Mouse (Mus musculus): ENCODE results near the gene Acot5. TPM values are rescaled to one million over a fixed set of nuclear protein-coding genes. Genes with fewer than 3 reads are reported as not detected.
"Not testable (repeated sequence)": the region's sequence is repeated elsewhere in the genome, so short reads cannot be mapped to it uniquely, and the experiment has no call there.

Gene Acot5
- polyA plus RNA-seq, 1 experiment from 2014 or later, result not detected

- not testable (repeated sequence) for H3K36me3 ChIP-seq; H3K9me3 ChIP-seq; H3K27me3 ChIP-seq; H3K4me1 ChIP-seq; ATAC-seq (ENCODE audit: borderline replicate concordance, extremely low read depth, low FRiP score, low TSS enrichment); H3K27ac ChIP-seq
- Histone ChIP-seq H3K4me3 (peak within 1 kb of the TSS; percentile 48), H3K9ac (peak within 1 kb of the TSS; percentile 47), H3K4me2 (peak within 1 kb of the TSS; percentile 81)
- 3% methylated on average over 39 of the region's 39 CpGs for WGBS
These were observed 30.4 kb upstream of the Acot5 start, which contains the start of gene Gm49366 for GRCm38 (mm10) chr12:84038691-84039111. Gene Gm49366, plus strand, starts transcription at chr12:84038935.

GRCm38 (mm10) chr12:84042248-84042647 is 26.9 kb upstream of the Acot5 start:
- H3K9ac ChIP-seq, result no peak overlapping the region
- no peak overlapping the region for H3K4me2 ChIP-seq
- H3K4me1 ChIP-seq, result 0 out of 2 replicates have a peak, but pooled peaks cover 3% of the 10 kb centered on the region
- ATAC-seq (ENCODE audit: borderline replicate concordance, extremely low read depth, low FRiP score, low TSS enrichment), result no peak
- no peaks in the 10 kb centered on the region; the same call in 1 of the 2 replicates for H3K27me3 ChIP-seq
- H3K4me3 ChIP-seq, result no peak overlapping the region
- no peak overlapping the region for H3K27ac ChIP-seq
- no peaks in the 10 kb centered on the region for H3K36me3 ChIP-seq
- no peaks in the 10 kb centered on the region for H3K9me3 ChIP-seq
- 79% methylated on average over 5 of the region's 5 CpGs for WGBS

- ATAC-seq (ENCODE audit: borderline replicate concordance, extremely low read depth, low FRiP score, low TSS enrichment), result no peak
- Histone ChIP-seq H3K36me3 (no peaks in the 10 kb centered on the region), H3K27me3 (no peaks in the 10 kb centered on the region), H3K4me2 (no peak overlapping the region), H3K9me3 (no peaks in the 10 kb centered on the region), H3K9ac (no peak overlapping the region), H3K4me3 (no peak overlapping the region), H3K4me1 (no peaks in the 10 kb centered on the region), H3K27ac (no peak overlapping the region)
- 69% methylated on average over 2 of the region's 2 CpGs for WGBS
These were observed 25.1 kb upstream of the Acot5 start for GRCm38 (mm10) chr12:84044045-84044444.

GRCm38 (mm10) chr12:84046906-84047305 is 22.2 kb upstream of the Acot5 start:
- 88% methylated on average over 1 of the region's 1 CpGs for WGBS
- H3K36me3 ChIP-seq, result no peaks in the 10 kb centered on the region
- H3K27me3 ChIP-seq, result peaks cover 2% of the 10 kb centered on the region; the same call in 1 of the 2 replicates
- no peak overlapping the region for H3K9ac ChIP-seq
- H3K9me3 ChIP-seq, result no peaks in the 10 kb centered on the region
- no peaks in the 10 kb centered on the region for H3K4me1 ChIP-seq
- ATAC-seq (ENCODE audit: borderline replicate concordance, extremely low read depth, low FRiP score, low TSS enrichment), result no peak
- H3K27ac ChIP-seq, result no peak overlapping the region
- H3K4me2 ChIP-seq, result no peak overlapping the region
- no peak overlapping the region for H3K4me3 ChIP-seq

GRCm38 (mm10) chr12:84050744-84051143 is 18.4 kb upstream of the Acot5 start:
- not testable (repeated sequence) for H3K9me3 ChIP-seq; H3K4me2 ChIP-seq; H3K9ac ChIP-seq; ATAC-seq (ENCODE audit: borderline replicate concordance, extremely low read depth, low FRiP score, low TSS enrichment); H3K36me3 ChIP-seq; H3K4me1 ChIP-seq; H3K4me3 ChIP-seq; H3K27ac ChIP-seq
- WGBS, result 77% methylated on average over 5 of the region's 5 CpGs
- H3K27me3 ChIP-seq, result peaks cover 24% of the 10 kb centered on the region

- 77% methylated on average over 5 of the region's 5 CpGs for WGBS
- Histone ChIP-seq H3K4me2 (peak within 1 kb of the TSS; percentile 84), H3K36me3 (no peaks in the 10 kb centered on the region), H3K4me1 (peaks cover 7% of the 10 kb centered on the region), H3K9me3 (no peaks in the 10 kb centered on the region; the same call in 1 of the 2 replicates), H3K4me3 (peak within 1 kb of the TSS; percentile 45; the same call in 1 of the 2 replicates), H3K27ac (no peak within 1 kb of the TSS), H3K9ac (no peak within 1 kb of the TSS), H3K27me3 (peaks cover 24% of the 10 kb centered on the region)
- no peak for ATAC-seq (ENCODE audit: borderline replicate concordance, extremely low read depth, low FRiP score, low TSS enrichment)
These were observed 17.1 kb upstream of the Acot5 start, which contains the start of gene Acot3 for GRCm38 (mm10) chr12:84051937-84052474. Gene Acot3, plus strand, starts transcription at chr12:84052144.

- Histone ChIP-seq H3K9me3 (no peaks in the 10 kb centered on the region; the same call in 1 of the 2 replicates), H3K9ac (no peak overlapping the region), H3K27me3 (peaks cover 24% of the 10 kb centered on the region), H3K27ac (no peak overlapping the region), H3K4me1 (peaks cover 7% of the 10 kb centered on the region), H3K4me3 (no peak overlapping the region), H3K4me2 (no peak overlapping the region), H3K36me3 (no peaks in the 10 kb centered on the region)
- ATAC-seq (ENCODE audit: borderline replicate concordance, extremely low read depth, low FRiP score, low TSS enrichment), result no peak
- WGBS, result 83% methylated on average over 7 of the region's 7 CpGs
These were observed 16.5 kb upstream of the Acot5 start for GRCm38 (mm10) chr12:84052609-84053008.

GRCm38 (mm10) chr12:84053173-84053572 is 16.0 kb upstream of the Acot5 start:
- H3K4me2 ChIP-seq, result peak overlapping the region; percentile 84
- no peaks in the 10 kb centered on the region; the same call in 1 of the 2 replicates for H3K9me3 ChIP-seq
- peaks cover 7% of the 10 kb centered on the region for H3K4me1 ChIP-seq
- H3K36me3 ChIP-seq, result no peaks in the 10 kb centered on the region
- no peak for ATAC-seq (ENCODE audit: borderline replicate concordance, extremely low read depth, low FRiP score, low TSS enrichment)
- H3K9ac ChIP-seq, result peak overlapping the region; percentile 25; the same call in 1 of the 2 replicates
- WGBS, result 6% methylated on average over 16 of the region's 16 CpGs
- no peak overlapping the region for H3K27ac ChIP-seq
- peaks cover 24% of the 10 kb centered on the region for H3K27me3 ChIP-seq
- H3K4me3 ChIP-seq, result peak overlapping the region; percentile 45

- Histone ChIP-seq H3K4me2 (peak overlapping the region; percentile 84), H3K27ac (no peak overlapping the region), H3K4me1 (peaks cover 7% of the 10 kb centered on the region), H3K27me3 (peaks cover 24% of the 10 kb centered on the region), H3K9me3 (no peaks in the 10 kb centered on the region; the same call in 1 of the 2 replicates), H3K4me3 (peak overlapping the region; percentile 45), H3K36me3 (no peaks in the 10 kb centered on the region), H3K9ac (peak overlapping the region; percentile 25; the same call in 1 of the 2 replicates)
- 1% methylated on average over 40 of the region's 46 CpGs for WGBS
- no peak for ATAC-seq (ENCODE audit: borderline replicate concordance, extremely low read depth, low FRiP score, low TSS enrichment)
These were observed 15.3 kb upstream of the Acot5 start for GRCm38 (mm10) chr12:84053679-84054391.

GRCm38 (mm10) chr12:84060946-84061345 is 8.2 kb upstream of the Acot5 start:
- Histone ChIP-seq H3K9ac (no peak overlapping the region), H3K4me1 (no peaks in the 10 kb centered on the region), H3K36me3 (no peaks in the 10 kb centered on the region), H3K9me3 (no peaks in the 10 kb centered on the region), H3K4me3 (no peak overlapping the region), H3K27me3 (no peaks in the 10 kb centered on the region), H3K4me2 (no peak overlapping the region), H3K27ac (no peak overlapping the region)
- WGBS, result 31% methylated on average over 2 of the region's 2 CpGs
- no peak for ATAC-seq (ENCODE audit: borderline replicate concordance, extremely low read depth, low FRiP score, low TSS enrichment)

GRCm38 (mm10) chr12:84062336-84062735 is 6.8 kb upstream of the Acot5 start:
- Histone ChIP-seq H3K27me3 (0 out of 2 replicates have a peak, but pooled peaks cover 4% of the 10 kb centered on the region), H3K4me3 (no peak overlapping the region), H3K9ac (no peak overlapping the region), H3K9me3 (no peaks in the 10 kb centered on the region), H3K4me2 (no peak overlapping the region), H3K36me3 (no peaks in the 10 kb centered on the region), H3K27ac (no peak overlapping the region), H3K4me1 (no peaks in the 10 kb centered on the region)
- WGBS, result 91% methylated on average over 20 of the region's 20 CpGs
- ATAC-seq (ENCODE audit: borderline replicate concordance, extremely low read depth, low FRiP score, low TSS enrichment), result no peak

- no peak overlapping the region for H3K9ac ChIP-seq
- H3K27ac ChIP-seq, result no peak overlapping the region
- WGBS, result 74% methylated on average over 5 of the region's 5 CpGs
- no peaks in the 10 kb centered on the region for H3K36me3 ChIP-seq
- no peak overlapping the region for H3K4me3 ChIP-seq
- no peak for ATAC-seq (ENCODE audit: borderline replicate concordance, extremely low read depth, low FRiP score, low TSS enrichment)
- peaks cover 10% of the 10 kb centered on the region for H3K27me3 ChIP-seq
- no peaks in the 10 kb centered on the region for H3K9me3 ChIP-seq
- H3K4me2 ChIP-seq, result no peak overlapping the region
- H3K4me1 ChIP-seq, result no peaks in the 10 kb centered on the region
These were observed 5.9 kb upstream of the Acot5 start for GRCm38 (mm10) chr12:84063228-84063627.

Measured in lung, embryonic 15.5 days (tissue).